Mouse (Mus musculus): Measurements from ENCODE around the gene Scgb2b21. TPM values are rescaled to one million over a fixed set of nuclear protein-coding genes. Genes with fewer than 3 reads are reported as not detected.
"Not testable (repeated sequence)": the region's sequence is repeated elsewhere in the genome, so short reads cannot be mapped to it uniquely, and the experiment has no call there.

Scgb2b21 gene
- polyA plus RNA-seq (2016; fragmentation: Nextera tagmentation; extraction: Ambion mirVana), result not detected in 2 replicates

- Histone ChIP-seq H3K4me2 (no peak within 1 kb of the TSS), H3K36me3 (no peaks in the 10 kb centered on the region), H3K27ac (ENCODE audit: poor library complexity, severe bottlenecking) (no peak within 1 kb of the TSS), H3K9me3 (replicated peaks) (peaks cover 63% of the 10 kb centered on the region), H3K4me1 (replicated peaks) (no peaks in the 10 kb centered on the region), H3K27me3 (replicated peaks) (no peaks in the 10 kb centered on the region), H3K4me3 (no peak within 1 kb of the TSS), H3K9ac (no peak within 1 kb of the TSS)
- no peak for ATAC-seq (ENCODE audit: insufficient number of reproducible peaks, low FRiP score)
These were observed at the start of gene Scgb2b21 for GRCm38 (mm10) chr7:33520358-33520757. TSS of gene Scgb2b21 (minus strand) at chr7:33520458.

- H3K4me1 ChIP-seq (replicated peaks); H3K27ac ChIP-seq (ENCODE audit: poor library complexity, severe bottlenecking); ATAC-seq (ENCODE audit: insufficient number of reproducible peaks, low FRiP score); H3K27me3 ChIP-seq (replicated peaks); H3K4me2 ChIP-seq; H3K9ac ChIP-seq; H3K4me3 ChIP-seq; H3K36me3 ChIP-seq: not testable (repeated sequence)
- H3K9me3 ChIP-seq (replicated peaks), result peaks cover 19% of the 10 kb centered on the region
- WGBS, result 83% methylated on average over 12 of the region's 12 CpGs
These were observed 23.2 kb upstream of the Scgb2b21 start for GRCm38 (mm10) chr7:33543420-33543819.

Other genes with a start within 250 kb of the Scgb2b21 start
- gene Scgb2b19, start 240.1 kb downstream of the Scgb2b21 start, polyA plus RNA-seq (2016; fragmentation: Nextera tagmentation; extraction: Ambion mirVana), result not detected in 2 replicates
- not detected in 2 replicates for gene Scgb1b19, start 233.2 kb downstream of the Scgb2b21 start, polyA plus RNA-seq (2016; fragmentation: Nextera tagmentation; extraction: Ambion mirVana)
- gene Scgb2b20, start 154.1 kb downstream of the Scgb2b21 start, polyA plus RNA-seq (2016; fragmentation: Nextera tagmentation; extraction: Ambion mirVana), result not detected in 2 replicates
- gene Scgb1b20, start 147.2 kb downstream of the Scgb2b21 start, polyA plus RNA-seq (2016; fragmentation: Nextera tagmentation; extraction: Ambion mirVana), result not detected in 2 replicates
- not detected in 2 replicates for gene Scgb2b24, start 218.9 kb upstream of the Scgb2b21 start, polyA plus RNA-seq (2016; fragmentation: Nextera tagmentation; extraction: Ambion mirVana)
- gene Scgb1b24, start 223.3 kb upstream of the Scgb2b21 start, polyA plus RNA-seq (2016; fragmentation: Nextera tagmentation; extraction: Ambion mirVana), result not detected in 2 replicates

Data from heart, embryonic 12.5 days (tissue).